Mouse (Mus musculus) cerebellum, adult 18-20 months (tissue): ENCODE measurements at regions not wholly inside any gene's neighbourhood (a gene's known extent, or its start where the extent isn't known, plus 50 kb on each side); places are given as distances from the start of the nearest gene placed in this dataset.
"Not testable (repeated sequence)": the region's sequence is repeated elsewhere in the genome, so short reads cannot be mapped to it uniquely, and the experiment has no call there.

Experiments
- DNase-seq, 2 experiments: peaks; one replicate each; pipeline ENCODE4 v3.0.0; 2021

GRCm38 (mm10) chr1:141716953-141717352, 1471.0 kb downstream of the Kcnt2 start:
- no peak for DNase-seq

GRCm38 (mm10) chr1:141717510-141717909, 1471.6 kb downstream of the Kcnt2 start:
- no peak for DNase-seq

- DNase-seq = no peak
These were observed 1495.3 kb downstream of the Kcnt2 start for GRCm38 (mm10) chr1:141741299-141741698.

- DNase-seq = no peak
These were observed 1530.1 kb downstream of the Kcnt2 start for GRCm38 (mm10) chr1:141776059-141776458.

- DNase-seq = no peak
These were observed 1537.4 kb downstream of the Kcnt2 start for GRCm38 (mm10) chr1:141783367-141783766.

GRCm38 (mm10) chr1:141813315-141814158, 1567.6 kb downstream of the Kcnt2 start:
- DNase-seq = no peak

- DNase-seq = no peak
These were observed 1585.5 kb downstream of the Kcnt2 start for GRCm38 (mm10) chr1:141831444-141831843.

GRCm38 (mm10) chr1:141842547-141842946, 1596.6 kb downstream of the Kcnt2 start:
- DNase-seq = no peak

- DNase-seq = not testable (repeated sequence)
These were observed 1607.9 kb downstream of the Kcnt2 start for GRCm38 (mm10) chr1:141853841-141854240.

- DNase-seq = no peak
These were observed 1638.4 kb downstream of the Kcnt2 start for GRCm38 (mm10) chr1:141884356-141884755.

GRCm38 (mm10) chr1:141897924-141898455, 1652.0 kb downstream of the Kcnt2 start:
- DNase-seq = no peak

GRCm38 (mm10) chr1:141911714-141912398, 1665.9 kb downstream of the Kcnt2 start:
- no peak for DNase-seq

- DNase-seq = no peak
These were observed 1680.2 kb downstream of the Kcnt2 start for GRCm38 (mm10) chr1:141926194-141926593.

GRCm38 (mm10) chr1:141926804-141927203, 1680.8 kb downstream of the Kcnt2 start:
- DNase-seq = no peak

GRCm38 (mm10) chr1:141948055-141948454, 1692.4 kb upstream of the B3galt2 start:
- no peak for DNase-seq

GRCm38 (mm10) chr1:141954323-141954867, 1686.1 kb upstream of the B3galt2 start:
- DNase-seq = no peak

- peak; percentile 7 to 19 for DNase-seq
These were observed 1678.7 kb upstream of the B3galt2 start for GRCm38 (mm10) chr1:141961743-141962142.

GRCm38 (mm10) chr1:141968133-141968532, 1672.3 kb upstream of the B3galt2 start:
- no peak for DNase-seq

- DNase-seq = no peak
These were observed 1666.1 kb upstream of the B3galt2 start for GRCm38 (mm10) chr1:141974329-141974728.

GRCm38 (mm10) chr1:141999769-142000168, 1640.7 kb upstream of the B3galt2 start:
- no peak for DNase-seq

GRCm38 (mm10) chr1:142000335-142000734, 1640.1 kb upstream of the B3galt2 start:
- no peak for DNase-seq

GRCm38 (mm10) chr1:142006316-142006715, 1634.1 kb upstream of the B3galt2 start:
- no peak for DNase-seq

GRCm38 (mm10) chr1:142042751-142043150, 1597.7 kb upstream of the B3galt2 start:
- no peak for DNase-seq

GRCm38 (mm10) chr1:142055207-142055606, 1585.3 kb upstream of the B3galt2 start:
- no peak for DNase-seq
